Mouse (Mus musculus) granulocyte monocyte progenitor cell, adult 5-6 weeks (primary cell): ENCODE measurements around the gene Ptrh2. TPM values are rescaled to one million over a fixed set of nuclear protein-coding genes. Genes with fewer than 3 reads are reported as not detected.

Experiments used
- ATAC-seq: replicated peaks from 2 replicates; pipeline ENCODE4 v1.8.0; 2016; ENCODE audit warnings: mild to moderate bottlenecking, moderate TSS enrichment, inconsistent platforms; ENCODE audit not compliant: poor library complexity, severe bottlenecking
- total RNA-seq, 2 experiments: library from RNA; stranded (forward) in 1 of 2; stranded (reverse) in 1 of 2; fragments of 200-712, 200-1000 nt in 1 of 2; fragments of >200 nt in 1 of 2; fragmentation: Nextera tagmentation in 1 of 2; gene quantifications; 2 replicates each; pipeline ENCODE4 v1.2.3; 2014 to 2017

Gene Ptrh2
- total RNA-seq (2014; fragmentation: Nextera tagmentation), result 21.5 and 27.7 TPM in 2 replicates
- total RNA-seq (2017), result 20.7 and 29.3 TPM in 2 replicates

DNA sequence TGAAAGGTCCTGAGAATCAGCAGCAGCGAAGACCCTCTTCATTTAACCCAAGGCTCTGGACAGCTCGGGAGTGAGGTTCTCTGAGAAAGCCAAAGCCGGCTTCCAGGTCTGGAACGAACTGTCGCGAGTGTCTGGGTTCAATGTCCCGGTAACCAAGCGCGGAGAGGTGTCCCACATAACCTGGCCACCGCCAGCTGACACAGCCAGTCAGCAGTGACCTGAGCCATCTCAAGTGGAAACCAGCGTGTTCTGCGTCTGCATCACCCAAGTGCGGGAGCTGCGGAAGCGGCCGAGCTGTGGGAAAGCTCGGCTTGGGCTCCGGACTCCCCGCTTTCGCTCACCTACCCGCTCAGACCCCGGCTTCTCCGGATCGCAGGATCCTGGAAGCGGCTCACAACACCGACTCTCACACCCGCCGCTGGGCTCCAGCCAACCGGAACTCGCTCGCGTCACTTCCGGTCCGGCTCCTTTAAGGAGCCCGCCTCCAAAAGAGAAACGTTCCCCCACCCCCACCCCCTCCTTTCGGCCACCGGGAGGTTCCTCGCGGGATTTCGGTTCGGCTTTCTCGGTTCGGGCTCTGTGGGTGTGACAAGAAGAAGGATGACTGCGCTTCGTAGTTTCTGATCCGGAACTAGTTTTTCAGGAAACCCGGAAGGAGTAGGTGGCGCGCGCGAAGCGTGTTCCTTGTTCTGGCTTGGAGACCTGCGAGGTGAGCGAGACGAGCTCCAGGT, at the start of gene Ptrh2, which contains the start of gene Vmp1:
Gene Ptrh2 (plus strand): TSS at position 591 of the 731 bp plus-strand sequence.
Gene Vmp1 (minus strand): TSS at position 442 of the 731 bp plus-strand sequence.
- peak; percentile 92 for ATAC-seq

DNA sequence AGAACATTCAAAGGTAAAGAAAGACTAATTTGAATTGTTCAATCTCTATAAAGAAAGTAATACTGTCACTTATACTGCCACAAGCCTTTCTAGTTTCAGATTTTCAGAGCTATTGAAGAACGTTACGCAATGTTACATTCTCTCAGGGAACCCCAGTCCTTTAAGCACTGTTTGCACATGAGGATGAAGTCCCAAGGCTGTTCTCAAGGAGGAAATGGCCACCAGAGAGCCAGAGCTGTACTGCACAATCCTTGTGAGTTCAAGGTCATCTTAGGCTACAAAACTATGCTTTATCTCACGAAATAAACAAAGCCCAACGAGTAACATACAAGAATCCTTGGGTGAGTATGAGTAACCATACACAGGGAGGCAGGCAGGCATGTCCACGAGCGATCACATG, 49.4 kb upstream of the Ptrh2 start:
- peak; percentile 61 for ATAC-seq

DNA sequence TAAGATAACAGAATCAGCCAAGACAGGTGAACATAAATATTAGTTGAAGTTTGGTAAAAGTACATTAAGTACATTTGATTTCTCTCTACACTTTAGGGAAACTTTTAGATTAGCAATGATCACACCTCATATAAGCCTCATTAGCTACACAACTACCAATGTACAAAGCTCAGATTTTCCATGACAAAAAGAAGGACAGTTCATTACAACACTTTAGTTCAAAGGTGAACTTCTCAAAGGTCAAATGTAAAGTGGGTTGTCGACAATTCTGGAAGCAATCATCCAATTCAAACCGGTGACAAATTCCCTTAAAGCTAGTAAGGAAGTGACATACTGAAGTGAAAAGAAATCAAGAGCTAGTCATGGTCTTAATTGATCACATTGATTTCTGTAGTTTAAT, 46.1 kb upstream of the Ptrh2 start:
- ATAC-seq, result no peak

DNA sequence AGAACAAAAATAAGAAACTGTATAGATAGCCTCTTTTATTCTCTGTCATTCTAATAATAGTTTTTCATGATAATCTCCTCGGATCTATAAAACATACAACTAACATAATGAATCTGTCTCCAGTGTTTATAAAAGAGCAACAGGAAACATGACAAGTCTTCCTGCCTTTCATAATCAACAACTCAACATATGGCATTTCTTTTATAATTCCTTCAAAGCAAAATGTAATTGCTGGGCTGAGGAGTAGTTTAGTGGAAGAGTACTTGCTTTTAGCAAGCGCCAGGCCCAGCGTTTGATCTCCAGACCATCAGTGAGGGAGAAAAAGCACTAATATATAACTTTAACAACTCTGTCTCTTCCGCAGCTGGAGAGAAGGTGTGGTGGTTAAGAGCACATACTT, 42.1 kb upstream of the Ptrh2 start:
- ATAC-seq, result no peak

DNA sequence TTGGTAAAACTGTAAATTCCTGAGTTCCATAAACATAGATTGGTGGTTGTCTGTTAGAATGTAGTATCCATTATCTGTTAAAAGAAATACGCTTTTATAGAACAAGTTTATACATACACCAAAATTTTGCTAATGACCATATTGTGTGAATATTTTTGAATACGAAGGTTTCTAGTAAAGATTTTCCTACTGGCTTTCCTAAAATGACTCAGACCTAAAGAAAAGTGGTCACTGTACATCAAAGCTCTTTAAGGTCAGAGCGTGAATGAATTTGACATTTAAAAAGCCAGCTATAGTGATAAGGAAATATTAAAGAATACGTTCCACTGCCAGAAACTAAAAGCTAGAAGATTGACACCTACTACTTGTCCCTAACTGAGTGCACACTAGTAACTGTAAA, 39.2 kb upstream of the Ptrh2 start:
- no peak for ATAC-seq

DNA sequence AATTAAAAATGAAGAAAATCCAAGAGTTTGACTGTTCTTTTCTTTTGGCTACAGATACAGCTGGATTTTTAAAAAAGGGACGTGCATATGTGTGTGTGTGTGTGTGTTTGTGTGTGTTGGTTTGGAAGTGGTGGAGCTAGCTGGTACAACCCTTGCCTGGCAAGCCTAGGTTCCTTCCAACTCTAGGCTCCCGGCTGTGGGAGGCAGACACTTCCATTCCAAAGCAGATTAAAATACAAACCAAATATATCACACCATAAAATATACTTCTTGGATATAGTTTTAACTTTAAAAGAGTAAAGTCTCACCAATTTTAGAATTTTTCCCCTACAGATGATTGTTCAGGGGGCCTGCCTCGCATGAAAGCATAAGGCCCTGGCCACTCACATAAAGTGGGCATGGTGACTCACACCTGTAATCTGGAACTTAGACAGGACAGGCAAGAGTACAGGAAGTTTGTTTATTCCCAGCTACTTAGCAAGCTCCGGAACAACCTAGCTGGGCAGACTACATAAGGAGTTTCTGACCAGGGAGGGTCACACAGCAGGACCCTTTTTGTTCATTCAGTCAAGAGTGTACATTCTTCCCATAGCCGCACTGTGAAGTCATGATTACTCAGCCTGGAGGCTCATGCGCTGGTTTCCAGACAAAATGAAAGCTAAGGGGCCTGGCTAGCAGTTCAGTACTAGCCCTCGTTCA, 37.5 kb upstream of the Ptrh2 start:
- no peak for ATAC-seq

DNA sequence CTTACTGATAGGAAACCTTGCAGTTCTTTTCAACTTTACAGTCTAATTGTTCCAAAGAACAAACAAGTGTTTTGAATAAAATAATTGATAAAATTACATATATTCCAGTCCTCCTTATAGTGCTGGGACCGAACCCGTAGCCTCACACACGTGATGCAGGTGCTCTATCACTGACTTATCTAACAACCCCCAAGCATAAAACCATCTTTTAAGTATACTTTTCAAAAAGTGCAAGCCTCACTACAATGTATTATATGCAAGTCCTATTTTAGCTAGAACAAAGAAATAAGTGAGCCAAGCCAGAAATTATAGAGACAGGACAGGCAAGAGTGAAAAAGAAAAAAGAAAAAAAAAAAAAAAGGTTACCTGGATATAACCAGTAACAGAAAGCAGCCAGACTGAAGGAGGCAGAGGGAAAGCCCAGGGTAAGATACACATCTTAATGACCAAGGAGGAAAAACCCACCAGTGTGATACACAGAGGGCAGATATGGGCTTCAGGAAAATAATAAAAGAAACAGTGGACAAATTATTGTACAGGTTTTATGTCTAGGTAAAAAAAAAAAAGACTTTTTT, 36.8 kb upstream of the Ptrh2 start:
- ATAC-seq, result no peak

DNA sequence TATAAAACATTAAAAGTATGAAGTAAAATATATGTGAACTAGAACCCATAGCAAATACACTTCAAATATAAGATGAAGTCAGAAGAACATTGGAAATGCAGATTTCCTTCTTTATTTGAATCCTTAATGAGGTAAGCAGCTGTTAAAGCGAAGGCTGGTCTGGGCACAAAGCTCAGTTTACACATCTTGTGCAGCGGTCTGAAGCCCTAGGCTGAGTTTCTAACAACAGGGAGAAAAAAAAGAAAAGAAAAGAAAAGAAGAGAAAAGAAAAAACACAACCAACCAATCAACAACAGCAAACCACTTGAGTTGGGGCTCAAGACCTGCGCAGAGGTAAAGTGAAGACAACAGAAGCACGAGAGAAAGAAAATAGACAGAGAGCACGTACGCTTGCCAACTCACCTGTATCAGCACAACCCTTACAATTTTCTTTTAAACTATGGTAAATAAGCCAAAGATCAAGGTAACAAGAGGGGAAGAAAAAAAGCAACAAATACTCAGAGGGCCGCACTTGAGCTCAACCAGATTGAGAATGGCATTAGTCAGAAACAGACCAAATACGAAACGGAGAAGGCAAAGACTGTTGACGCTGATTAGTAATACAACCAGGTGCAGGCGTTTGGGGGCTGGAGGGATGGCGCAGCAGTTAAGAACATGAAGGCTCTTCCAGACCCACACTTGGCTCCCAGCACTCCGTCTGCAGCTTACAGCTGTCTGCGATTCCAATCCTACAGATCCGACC, 35.9 kb upstream of the Ptrh2 start:
- no peak for ATAC-seq

DNA sequence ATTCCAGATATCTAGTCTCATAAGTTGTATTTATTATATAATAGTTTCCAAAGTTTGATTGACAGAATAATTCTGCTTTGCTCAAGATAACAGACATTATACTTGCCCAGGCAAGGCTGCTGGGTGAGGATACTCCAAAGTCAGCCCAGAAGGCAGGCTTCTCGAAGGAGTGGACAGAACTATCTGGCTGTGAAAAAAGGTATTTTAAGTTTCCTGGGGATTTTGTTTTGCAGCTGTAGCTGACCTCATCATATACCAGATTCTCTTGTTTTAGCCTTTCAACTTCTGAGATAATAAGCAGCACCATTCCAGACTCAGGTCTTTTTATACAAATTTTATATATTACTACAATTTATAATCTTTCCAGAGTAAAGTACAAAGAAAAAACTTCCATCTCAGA, 34.2 kb upstream of the Ptrh2 start:
- ATAC-seq, result no peak

DNA sequence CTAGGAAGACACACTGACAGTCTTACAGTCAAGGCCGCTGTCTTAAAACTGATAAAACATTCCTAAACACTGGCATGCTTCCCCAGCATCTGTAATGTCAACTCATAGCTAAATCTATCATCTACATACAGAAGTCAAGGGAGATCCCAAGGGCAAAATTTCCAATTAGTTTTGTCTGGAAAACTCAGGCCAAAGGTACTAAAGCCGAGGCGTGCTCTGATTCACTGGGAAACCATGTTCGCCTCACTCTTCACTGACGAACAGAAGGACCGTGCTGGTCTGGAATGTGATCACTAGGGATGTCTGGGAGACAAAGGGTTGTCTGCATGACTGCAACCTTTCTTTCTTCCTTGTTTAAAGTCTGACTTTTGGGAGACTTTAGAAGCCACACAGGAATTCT, 33.1 kb upstream of the Ptrh2 start:
- no peak for ATAC-seq

DNA sequence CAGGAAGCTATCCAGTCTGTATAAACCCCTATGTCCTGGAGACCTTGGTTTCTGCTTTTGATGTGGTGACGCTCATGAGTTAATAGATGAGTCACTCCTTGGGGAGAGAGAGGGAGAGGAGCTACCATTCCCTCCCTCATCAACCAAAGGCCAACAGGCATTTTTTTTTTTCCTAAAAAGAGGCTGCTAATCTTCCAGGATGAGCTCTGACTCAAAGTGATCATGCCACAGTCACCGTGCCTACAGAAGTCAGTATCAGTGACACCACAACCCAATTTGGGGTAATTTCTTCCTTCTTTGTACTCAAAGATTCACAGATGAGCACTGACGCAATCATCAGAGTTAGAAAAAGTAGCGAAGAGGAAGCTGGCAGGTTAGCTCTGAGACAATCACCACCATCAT, 31.2 kb upstream of the Ptrh2 start:
- peak; percentile 87 for ATAC-seq

DNA sequence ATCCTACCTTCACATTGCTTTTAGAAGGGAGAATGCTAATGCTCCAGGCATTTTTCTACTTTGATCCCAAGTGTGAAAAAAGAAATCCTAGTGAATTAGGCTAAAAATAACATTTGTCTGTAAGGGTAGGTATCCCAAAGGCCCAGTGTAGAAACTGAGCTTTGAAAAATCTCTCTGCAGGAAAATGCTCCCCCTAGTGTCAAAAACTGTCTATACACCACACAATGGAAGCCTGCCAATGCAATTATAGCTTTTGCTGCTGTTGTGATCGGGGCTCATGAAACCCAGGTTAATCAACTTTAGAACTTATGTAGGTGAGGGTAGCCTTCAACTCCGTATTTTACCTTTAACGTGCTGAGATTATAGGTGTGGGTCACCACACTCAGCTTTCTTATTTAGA, 30.3 kb upstream of the Ptrh2 start:
- ATAC-seq, result peak; percentile 49; the same call in 1 of the 2 replicates

DNA sequence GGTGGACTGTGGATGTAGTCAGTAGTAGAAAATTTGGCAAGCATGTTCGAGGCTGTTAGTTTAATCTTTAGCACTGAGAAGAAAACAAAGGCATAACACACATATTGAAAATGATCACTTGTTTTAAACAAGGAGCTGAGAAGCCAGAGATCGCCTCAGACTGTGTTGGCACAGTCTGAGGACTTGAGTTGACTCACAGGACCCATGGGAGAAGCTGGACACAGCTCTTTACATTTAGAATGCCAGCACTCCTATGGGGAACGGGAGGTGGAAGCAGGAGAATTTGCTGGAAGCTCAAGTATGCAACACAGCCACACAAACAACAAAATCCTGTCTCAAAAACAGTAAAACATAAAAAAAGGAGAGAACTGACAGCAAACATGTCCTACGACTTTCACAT, 29.7 kb upstream of the Ptrh2 start:
- ATAC-seq, result no peak

DNA sequence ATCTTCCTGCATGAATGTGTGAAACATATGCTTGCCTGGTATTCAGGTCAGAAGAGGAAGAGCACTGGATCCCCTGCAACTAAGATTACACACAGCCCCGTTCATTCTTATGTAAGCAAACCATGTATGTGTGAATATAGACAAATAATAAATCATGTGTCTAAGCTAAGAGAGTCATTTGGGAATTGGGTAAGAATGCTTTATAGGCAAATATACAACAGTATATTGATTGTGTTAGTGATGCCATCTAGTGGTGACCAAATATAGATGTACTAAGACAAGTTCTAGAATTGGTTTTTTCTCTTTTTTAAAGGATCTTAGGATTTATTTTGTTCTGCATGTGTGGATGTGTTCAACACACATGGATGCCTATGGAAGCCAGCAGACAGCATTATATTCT, 28.1 kb upstream of the Ptrh2 start:
- 0 out of 2 replicates have a peak, but pooled peaks have one; percentile 15 for ATAC-seq

DNA sequence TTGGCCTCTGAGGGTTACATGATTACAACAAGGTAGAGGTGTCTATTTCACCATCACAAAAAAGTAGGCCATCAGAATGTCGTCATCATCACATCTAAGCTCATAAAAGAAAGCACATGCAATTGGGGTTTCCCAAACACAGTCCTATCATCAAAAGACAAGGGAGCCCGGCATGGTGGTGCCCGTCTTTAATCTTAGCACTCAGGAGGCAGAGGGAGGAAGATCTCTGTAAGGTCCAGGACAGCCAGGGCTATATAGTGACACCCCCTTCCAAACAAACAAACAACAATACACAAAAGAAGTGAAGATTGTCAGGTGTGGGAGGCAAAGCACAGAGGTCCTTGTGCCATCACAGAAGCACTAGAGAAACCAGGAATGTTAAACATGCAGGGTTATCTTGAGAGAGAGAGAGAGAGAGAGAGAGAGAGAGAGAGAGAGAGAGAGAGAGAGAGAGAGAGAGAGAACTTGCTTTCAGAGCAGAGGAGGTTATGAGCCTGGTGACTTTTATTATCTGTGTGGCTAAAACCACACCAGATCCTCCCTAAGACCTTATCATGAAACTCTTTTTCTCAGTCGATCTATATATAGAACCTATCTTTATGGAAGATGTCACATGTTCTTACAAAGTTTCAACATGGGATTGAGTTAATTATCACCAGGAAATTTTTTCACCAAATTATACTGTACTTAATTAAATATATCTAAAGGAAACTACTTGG, 26.8 kb upstream of the Ptrh2 start:
- no peak for ATAC-seq

DNA sequence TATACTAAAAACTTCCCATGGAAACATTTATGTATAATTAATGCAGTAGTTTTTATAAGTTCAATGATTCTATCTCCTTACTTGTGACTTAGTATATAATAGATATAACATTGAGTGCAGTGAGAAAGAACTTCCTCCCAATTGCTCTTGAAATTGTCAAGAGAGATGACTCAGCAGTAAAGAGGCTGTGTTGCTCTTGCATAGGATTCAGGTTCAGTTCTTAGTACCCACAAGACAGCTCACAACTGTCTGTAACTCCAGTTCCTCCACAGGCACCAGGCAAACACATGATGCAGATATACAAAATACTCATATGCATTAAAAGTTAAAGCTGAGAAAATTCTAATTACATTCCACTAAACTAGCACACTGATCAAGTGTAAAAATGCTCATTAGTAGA, 25.9 kb upstream of the Ptrh2 start:
- ATAC-seq, result no peak; the same call in 1 of the 2 replicates

DNA sequence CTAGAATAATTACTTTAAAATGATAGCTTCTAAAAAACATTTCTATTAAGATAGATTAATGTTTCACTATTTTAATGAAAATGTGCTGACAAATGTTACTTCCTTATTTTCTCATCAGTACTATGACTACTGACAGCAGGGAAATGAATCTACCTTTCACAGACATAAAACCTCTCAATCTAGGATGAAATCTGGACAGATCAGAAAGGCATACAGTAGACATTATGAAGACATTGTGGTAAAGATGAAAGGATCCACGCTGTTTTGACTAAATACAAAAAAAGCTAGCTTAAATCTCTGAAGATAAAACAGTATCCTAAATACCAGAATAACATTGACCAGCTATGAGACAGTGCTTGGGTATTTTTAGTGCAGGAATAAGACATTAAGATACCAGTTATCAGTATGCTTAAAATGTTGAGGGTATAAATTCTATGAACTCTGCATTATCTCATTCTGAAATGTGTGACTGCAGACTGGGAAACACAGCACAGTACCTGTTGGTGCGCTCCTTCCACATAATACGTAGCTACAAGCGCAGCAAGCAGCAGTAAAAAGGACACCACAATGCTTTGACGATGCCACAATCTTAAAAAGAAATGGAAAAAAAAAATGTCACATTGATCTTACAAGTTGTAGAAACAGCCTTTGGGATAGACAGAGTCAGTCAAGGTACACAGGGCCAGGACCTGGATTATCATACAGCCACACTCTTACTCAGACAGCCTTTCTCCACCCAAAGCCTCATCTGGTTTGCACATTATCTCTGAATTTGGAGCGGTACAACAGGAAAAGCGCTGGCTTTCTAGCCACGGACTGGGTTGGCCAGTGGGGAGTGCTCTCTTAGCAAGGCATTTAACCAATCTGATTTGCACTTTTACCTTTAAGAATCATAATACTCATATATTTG, 20.5 kb upstream of the Ptrh2 start:
- ATAC-seq, result no peak

DNA sequence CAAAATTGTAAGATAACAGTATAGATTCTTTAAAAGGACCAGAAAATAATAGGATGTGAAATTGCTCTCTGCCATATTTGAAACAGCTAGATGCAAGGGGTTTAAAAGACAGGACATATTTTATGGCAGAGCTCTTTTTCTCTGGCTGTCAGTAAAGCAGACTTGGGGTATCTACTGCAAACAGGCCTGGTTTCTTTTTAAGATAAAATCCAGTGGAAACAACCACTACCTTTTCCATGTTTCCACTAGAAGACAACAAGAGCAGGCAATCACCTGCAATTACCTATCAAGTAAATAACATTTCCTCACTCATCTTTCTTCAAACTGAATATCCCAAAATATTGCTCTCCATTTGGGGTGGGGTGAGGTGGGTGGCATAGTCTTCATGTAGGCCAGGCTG, 19.8 kb upstream of the Ptrh2 start:
- no peak for ATAC-seq

DNA sequence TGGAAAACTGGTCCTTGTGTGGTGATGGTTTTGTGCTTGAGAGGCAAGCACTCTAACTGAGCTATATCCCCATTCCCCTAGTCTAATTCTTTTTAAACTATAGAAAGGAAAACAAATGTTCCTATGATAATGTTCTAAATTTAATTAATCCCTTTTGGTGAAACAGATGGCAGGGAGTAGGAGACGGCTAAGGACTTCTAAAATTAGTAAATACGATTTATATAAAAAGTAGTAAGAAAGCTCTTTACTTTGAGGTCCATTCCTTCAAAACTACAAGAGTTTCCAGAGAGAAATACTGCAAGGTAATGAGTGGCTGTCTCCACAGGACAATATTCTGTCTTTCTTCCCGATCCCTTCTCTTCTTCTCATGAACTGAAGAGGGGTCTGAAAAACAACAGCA, 19.4 kb upstream of the Ptrh2 start:
- no peak for ATAC-seq
